Mouse (Mus musculus): Measurements from ENCODE around the gene 1110051M20Rik. TPM values are rescaled to one million over a fixed set of nuclear protein-coding genes. Genes with fewer than 3 reads are reported as not detected.

The 1110051M20Rik gene
- polyA plus RNA-seq, 1 experiment: 19.3 TPM

DNA sequence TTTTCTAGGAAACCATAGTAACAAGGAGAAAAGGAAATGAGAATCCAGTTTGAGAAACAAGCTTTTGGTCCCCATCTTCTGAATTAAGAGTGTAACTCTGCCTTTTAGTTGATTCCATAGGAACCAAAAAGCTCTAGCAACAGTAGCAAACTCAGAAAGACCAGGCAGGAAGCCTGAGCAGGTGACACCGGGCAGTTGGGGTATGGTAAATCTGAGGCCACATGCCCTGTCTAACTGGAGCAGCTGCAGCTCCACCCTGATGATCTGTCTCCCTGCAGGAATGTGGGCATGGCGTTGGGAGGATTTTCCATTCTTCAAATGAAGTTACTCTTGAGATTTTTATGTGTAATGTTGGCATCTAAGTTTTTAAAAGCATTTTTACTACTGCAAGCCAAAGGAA lies 74.2 kb downstream of the 1110051M20Rik start:
- Histone ChIP-seq H3K4me3 (ENCODE audit: low read depth, low read length) (no peak overlapping the region), H3K27ac (ENCODE audit: insufficient read depth, low read length) (no peak overlapping the region), H3K36me3 (ENCODE audit: control insufficient read depth, insufficient read depth, low read length, poor library complexity, severe bottlenecking) (no peaks in the 10 kb centered on the region), H3K27me3 (ENCODE audit: control insufficient read depth, insufficient read depth, low read length, poor library complexity, severe bottlenecking) (no peaks in the 10 kb centered on the region), H3K4me1 (ENCODE audit: control insufficient read depth, insufficient read depth, low read length) (no peaks in the 10 kb centered on the region), H3K9ac (ENCODE audit: low read depth, poor library complexity, severe bottlenecking) (no peak overlapping the region), H3K9me3 (replicated peaks; ENCODE audit: control insufficient read depth, insufficient read depth, low read length, poor library complexity, severe bottlenecking) (0 out of 2 replicates have a peak, but pooled peaks cover 3% of the 10 kb centered on the region)
- TF ChIP-seq CTCF (IDR thresholded peaks at IDR 0.05; ENCODE audit: low read depth, low read length) (no peak), POLR2A (IDR thresholded peaks at IDR 0.05; ENCODE audit: insufficient read depth, low read length) (no peak), EP300 (IDR thresholded peaks at IDR 0.05; ENCODE audit: insufficient read depth, low read depth, low read length) (no peak)

DNA sequence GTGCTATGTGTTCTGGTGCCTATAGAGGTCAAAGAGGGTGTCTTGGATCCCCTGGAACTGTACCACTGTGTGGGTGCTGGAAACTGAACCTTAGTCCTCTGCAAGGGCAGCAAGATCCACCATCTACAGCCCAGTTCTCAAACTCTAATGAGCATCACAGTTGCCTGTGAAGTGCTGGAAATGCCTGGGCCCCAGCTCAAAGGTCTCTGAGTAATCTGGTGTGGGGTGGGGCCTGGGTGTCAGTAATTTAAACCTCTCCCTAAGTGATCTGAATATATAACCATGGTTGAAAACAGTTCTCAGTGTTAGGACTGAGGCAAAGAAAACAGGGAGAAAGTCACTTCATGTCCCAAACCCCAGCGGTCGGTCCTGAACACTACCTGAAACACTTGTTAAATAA lies 81.2 kb downstream of the 1110051M20Rik start:
- H3K9me3 ChIP-seq (replicated peaks; ENCODE audit: control insufficient read depth, insufficient read depth, low read length, poor library complexity, severe bottlenecking): 0 out of 2 replicates have a peak, but pooled peaks cover 3% of the 10 kb centered on the region
- no peaks in the 10 kb centered on the region for H3K27me3 ChIP-seq (ENCODE audit: control insufficient read depth, insufficient read depth, low read length, poor library complexity, severe bottlenecking)
- no peak overlapping the region for H3K9ac ChIP-seq (ENCODE audit: low read depth, poor library complexity, severe bottlenecking)
- H3K36me3 ChIP-seq (ENCODE audit: control insufficient read depth, insufficient read depth, low read length, poor library complexity, severe bottlenecking): no peaks in the 10 kb centered on the region
- no peak for TF ChIP-seq CTCF (IDR thresholded peaks at IDR 0.05; ENCODE audit: low read depth, low read length)
- TF ChIP-seq POLR2A (IDR thresholded peaks at IDR 0.05; ENCODE audit: insufficient read depth, low read length): no peak
- TF ChIP-seq EP300 (IDR thresholded peaks at IDR 0.05; ENCODE audit: insufficient read depth, low read depth, low read length): no peak
- no peak overlapping the region for H3K27ac ChIP-seq (ENCODE audit: insufficient read depth, low read length)
- peaks cover 2% of the 10 kb centered on the region for H3K4me1 ChIP-seq (ENCODE audit: control insufficient read depth, insufficient read depth, low read length)
- no peak overlapping the region for H3K4me3 ChIP-seq (ENCODE audit: low read depth, low read length)

DNA sequence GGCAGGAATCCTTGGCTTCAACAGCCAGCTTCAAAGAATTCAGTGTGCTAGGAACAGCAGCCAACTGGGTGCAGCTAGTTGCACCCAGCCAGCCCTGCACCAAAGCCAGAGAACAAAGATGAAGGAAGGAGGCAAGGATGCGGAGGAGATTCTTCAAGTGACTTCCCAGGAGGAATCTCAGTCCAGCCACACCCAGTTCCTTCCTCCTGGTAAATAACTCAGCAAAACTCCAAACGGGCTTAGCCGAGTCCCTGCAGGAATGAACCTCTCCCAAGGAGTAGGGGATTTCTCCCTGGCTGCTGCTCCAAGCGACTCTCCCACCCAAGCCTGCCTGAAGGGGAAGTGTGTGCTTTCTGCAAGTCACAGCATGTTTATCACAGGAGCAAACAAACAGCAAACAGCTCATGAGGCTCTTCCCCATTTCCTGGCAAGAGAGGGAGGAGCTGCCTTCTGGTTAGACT lies 83.4 kb downstream of the 1110051M20Rik start:
- Histone ChIP-seq H3K27me3 (ENCODE audit: control insufficient read depth, insufficient read depth, low read length, poor library complexity, severe bottlenecking) (no peaks in the 10 kb centered on the region), H3K27ac (ENCODE audit: insufficient read depth, low read length) (peak overlapping the region; percentile 68), H3K4me3 (ENCODE audit: low read depth, low read length) (no peak overlapping the region), H3K4me1 (ENCODE audit: control insufficient read depth, insufficient read depth, low read length) (peaks cover 2% of the 10 kb centered on the region), H3K9me3 (replicated peaks; ENCODE audit: control insufficient read depth, insufficient read depth, low read length, poor library complexity, severe bottlenecking) (no peaks in the 10 kb centered on the region), H3K9ac (ENCODE audit: low read depth, poor library complexity, severe bottlenecking) (no peak overlapping the region), H3K36me3 (ENCODE audit: control insufficient read depth, insufficient read depth, low read length, poor library complexity, severe bottlenecking) (no peaks in the 10 kb centered on the region)
- TF ChIP-seq POLR2A (IDR thresholded peaks at IDR 0.05; ENCODE audit: insufficient read depth, low read length) (no peak), EP300 (IDR thresholded peaks at IDR 0.05; ENCODE audit: insufficient read depth, low read depth, low read length) (peak; percentile 82; the same call in 1 of the 2 replicates), CTCF (IDR thresholded peaks at IDR 0.05; ENCODE audit: low read depth, low read length) (no peak)

GRCm38 (mm10) chr2:91355767-91356166 lies 88.7 kb downstream of the 1110051M20Rik start:
- H3K9ac ChIP-seq (ENCODE audit: low read depth, poor library complexity, severe bottlenecking): no peak overlapping the region
- no peaks in the 10 kb centered on the region for H3K9me3 ChIP-seq (replicated peaks; ENCODE audit: control insufficient read depth, insufficient read depth, low read length, poor library complexity, severe bottlenecking)
- no peaks in the 10 kb centered on the region for H3K36me3 ChIP-seq (ENCODE audit: control insufficient read depth, insufficient read depth, low read length, poor library complexity, severe bottlenecking)
- no peak overlapping the region for H3K4me3 ChIP-seq (ENCODE audit: low read depth, low read length)
- no peak for TF ChIP-seq POLR2A (IDR thresholded peaks at IDR 0.05; ENCODE audit: insufficient read depth, low read length)
- no peak for TF ChIP-seq EP300 (IDR thresholded peaks at IDR 0.05; ENCODE audit: insufficient read depth, low read depth, low read length)
- no peak for TF ChIP-seq CTCF (IDR thresholded peaks at IDR 0.05; ENCODE audit: low read depth, low read length)
- H3K4me1 ChIP-seq (ENCODE audit: control insufficient read depth, insufficient read depth, low read length): peaks cover 2% of the 10 kb centered on the region
- no peak overlapping the region for H3K27ac ChIP-seq (ENCODE audit: insufficient read depth, low read length)
- H3K27me3 ChIP-seq (ENCODE audit: control insufficient read depth, insufficient read depth, low read length, poor library complexity, severe bottlenecking): no peaks in the 10 kb centered on the region

GRCm38 (mm10) chr2:91354727-91355403 lies 89.6 kb downstream of the 1110051M20Rik start:
- Histone ChIP-seq H3K36me3 (ENCODE audit: control insufficient read depth, insufficient read depth, low read length, poor library complexity, severe bottlenecking) (no peaks in the 10 kb centered on the region), H3K9me3 (replicated peaks; ENCODE audit: control insufficient read depth, insufficient read depth, low read length, poor library complexity, severe bottlenecking) (no peaks in the 10 kb centered on the region), H3K9ac (ENCODE audit: low read depth, poor library complexity, severe bottlenecking) (no peak overlapping the region), H3K27ac (ENCODE audit: insufficient read depth, low read length) (no peak overlapping the region), H3K27me3 (ENCODE audit: control insufficient read depth, insufficient read depth, low read length, poor library complexity, severe bottlenecking) (no peaks in the 10 kb centered on the region), H3K4me1 (ENCODE audit: control insufficient read depth, insufficient read depth, low read length) (no peaks in the 10 kb centered on the region), H3K4me3 (ENCODE audit: low read depth, low read length) (no peak overlapping the region)
- TF ChIP-seq POLR2A (IDR thresholded peaks at IDR 0.05; ENCODE audit: insufficient read depth, low read length) (no peak), EP300 (IDR thresholded peaks at IDR 0.05; ENCODE audit: insufficient read depth, low read depth, low read length) (no peak), CTCF (IDR thresholded peaks at IDR 0.05; ENCODE audit: low read depth, low read length) (no peak)

DNA sequence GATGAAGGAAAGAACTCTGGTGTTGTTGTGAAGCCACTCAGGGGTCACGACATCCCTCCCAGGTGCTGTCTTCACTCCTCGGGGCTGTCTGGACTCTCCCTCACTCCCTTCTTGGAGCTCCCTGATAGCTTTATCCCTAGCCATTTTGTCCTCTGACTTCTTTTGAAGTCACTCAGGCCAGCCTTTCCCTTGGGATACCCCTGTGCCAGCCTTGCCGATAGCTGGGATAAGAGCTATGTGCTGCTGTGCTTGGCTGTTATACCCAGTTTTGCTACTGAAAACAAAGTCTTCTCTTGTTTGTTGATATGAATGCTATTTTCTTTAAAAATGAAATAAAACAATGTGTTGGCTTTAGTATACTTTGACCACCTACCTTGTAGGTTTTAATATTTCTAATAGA lies 90.7 kb downstream of the 1110051M20Rik start:
- Histone ChIP-seq H3K36me3 (ENCODE audit: control insufficient read depth, insufficient read depth, low read length, poor library complexity, severe bottlenecking) (no peaks in the 10 kb centered on the region), H3K9ac (ENCODE audit: low read depth, poor library complexity, severe bottlenecking) (no peak overlapping the region), H3K4me3 (ENCODE audit: low read depth, low read length) (no peak overlapping the region), H3K9me3 (replicated peaks; ENCODE audit: control insufficient read depth, insufficient read depth, low read length, poor library complexity, severe bottlenecking) (no peaks in the 10 kb centered on the region), H3K27me3 (ENCODE audit: control insufficient read depth, insufficient read depth, low read length, poor library complexity, severe bottlenecking) (no peaks in the 10 kb centered on the region), H3K4me1 (ENCODE audit: control insufficient read depth, insufficient read depth, low read length) (no peaks in the 10 kb centered on the region), H3K27ac (ENCODE audit: insufficient read depth, low read length) (no peak overlapping the region)
- TF ChIP-seq CTCF (IDR thresholded peaks at IDR 0.05; ENCODE audit: low read depth, low read length): no peak
- TF ChIP-seq POLR2A (IDR thresholded peaks at IDR 0.05; ENCODE audit: insufficient read depth, low read length): no peak
- no peak for TF ChIP-seq EP300 (IDR thresholded peaks at IDR 0.05; ENCODE audit: insufficient read depth, low read depth, low read length)
